Mouse (Mus musculus): Measurements from ENCODE around the gene Neurl4. TPM values are rescaled to one million over a fixed set of nuclear protein-coding genes. Genes with fewer than 3 reads are reported as not detected.
A peak's percentile ranks its signal among the peaks of the same experiment; 100 is the strongest.
"Not testable (repeated sequence)": the region's sequence is repeated elsewhere in the genome, so short reads cannot be mapped to it uniquely, and the experiment has no call there.

Neurl4 gene
- polyA plus RNA-seq, 1 experiment from 2014 or later = 15.5 TPM

DNA sequence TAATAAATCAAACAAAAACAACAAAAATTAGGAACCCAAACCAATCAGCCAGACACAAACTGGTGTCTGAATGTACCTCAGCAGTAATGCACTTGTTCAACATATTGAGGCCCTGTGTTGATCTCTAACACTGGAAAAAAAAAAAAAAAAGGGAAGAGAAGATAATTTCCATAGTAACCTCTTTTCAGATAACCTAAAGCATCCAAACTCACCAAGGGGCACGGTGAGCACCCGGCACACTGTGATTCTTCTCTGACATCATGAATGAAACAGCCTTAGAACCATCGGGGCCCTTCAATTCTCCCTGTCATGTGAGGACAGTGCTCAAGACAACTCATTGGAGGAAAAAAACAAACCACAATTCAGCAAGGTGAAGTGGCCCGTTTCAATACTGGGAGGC is 28.8 kb downstream of the Neurl4 start:
- H3K27me3 ChIP-seq = peaks cover 5% of the 10 kb centered on the region; the same call in 1 of the 2 replicates
- no peaks in the 10 kb centered on the region for H3K36me3 ChIP-seq (ENCODE audit: poor library complexity, severe bottlenecking)
- no peaks in the 10 kb centered on the region for H3K9me3 ChIP-seq (replicated peaks)
- no peak overlapping the region for H3K9ac ChIP-seq
- 0 out of 2 replicates have a peak, but pooled peaks cover 5% of the 10 kb centered on the region for H3K4me1 ChIP-seq
- H3K4me2 ChIP-seq = no peak overlapping the region
- H3K4me3 ChIP-seq = no peak overlapping the region
- no peak for ATAC-seq
- no peak overlapping the region for H3K27ac ChIP-seq
- WGBS = 88% methylated on average over 4 of the region's 4 CpGs

DNA sequence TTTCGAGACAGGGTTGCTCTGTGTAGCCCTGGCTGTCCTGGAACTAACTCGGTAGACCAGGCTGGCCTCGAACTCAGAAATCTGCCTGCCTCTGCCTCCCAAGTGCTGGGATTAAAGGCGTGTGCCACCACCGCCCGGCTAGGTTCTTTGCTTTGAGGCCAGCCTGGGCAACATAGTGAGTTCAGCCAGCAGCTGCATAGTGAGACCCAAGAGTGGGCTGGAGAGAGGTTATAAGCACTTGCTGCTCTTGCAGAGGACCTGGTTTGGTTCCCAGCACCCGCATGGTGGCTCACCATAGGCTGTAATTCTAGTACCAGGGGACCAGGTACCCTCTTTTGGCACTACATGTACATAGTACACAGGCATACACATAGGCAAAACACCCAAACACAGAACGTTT is 29.3 kb downstream of the Neurl4 start:
- H3K9ac ChIP-seq; H3K9me3 ChIP-seq (replicated peaks); H3K4me3 ChIP-seq; H3K4me1 ChIP-seq; H3K27ac ChIP-seq; H3K27me3 ChIP-seq; H3K36me3 ChIP-seq (ENCODE audit: poor library complexity, severe bottlenecking); H3K4me2 ChIP-seq; ATAC-seq: not testable (repeated sequence)
- 88% methylated on average over 8 of the region's 8 CpGs for WGBS

DNA sequence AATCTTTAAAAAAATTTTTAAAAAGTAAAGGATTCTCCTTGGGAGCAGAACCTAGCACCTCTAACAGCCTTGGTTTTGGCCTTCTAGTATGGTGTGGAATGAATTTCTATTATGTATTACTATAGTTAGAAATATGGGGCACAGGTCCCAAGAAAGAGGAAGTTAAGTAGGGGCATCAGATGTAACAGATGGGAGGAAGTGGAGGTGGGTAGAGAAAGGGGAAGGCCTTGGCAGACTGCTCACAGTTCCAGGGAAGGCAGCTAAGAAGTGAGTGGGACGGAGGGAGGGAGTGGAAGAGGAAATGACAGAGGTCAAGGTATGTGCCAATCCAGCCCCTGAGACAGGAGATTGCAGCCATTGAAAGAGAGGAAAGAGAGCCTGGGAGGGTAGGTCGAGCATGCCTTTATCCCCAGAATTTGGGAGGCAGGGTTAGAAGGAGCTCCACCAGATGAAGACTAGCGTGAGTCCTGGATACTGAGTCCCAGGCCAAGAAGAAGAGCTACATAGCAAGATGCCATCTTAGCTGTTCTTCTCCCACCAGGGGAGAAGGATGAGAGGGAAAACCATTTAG is 30.2 kb downstream of the Neurl4 start:
- no peak for ATAC-seq
- H3K9ac ChIP-seq = no peak overlapping the region

DNA sequence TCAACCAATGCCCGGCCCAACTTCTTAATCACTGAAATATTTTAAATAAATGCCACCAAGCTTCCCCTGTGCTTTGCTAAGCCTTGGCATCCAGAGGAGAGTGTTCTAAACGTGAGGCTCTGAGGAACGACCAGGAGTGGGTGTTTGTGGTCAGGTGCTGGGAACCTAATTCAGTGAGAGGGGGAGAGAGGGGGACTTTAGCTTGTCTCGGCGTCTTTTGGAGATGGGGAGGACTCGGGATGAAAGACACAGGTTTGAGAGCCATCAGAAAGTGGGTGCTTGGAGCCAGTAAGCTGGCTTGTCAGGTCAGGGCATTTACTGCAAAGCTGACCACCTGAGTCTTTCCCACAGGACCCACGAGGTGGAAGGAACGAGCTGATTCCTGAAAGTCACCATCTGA is 30.9 kb downstream of the Neurl4 start:
- Histone ChIP-seq H3K36me3 (ENCODE audit: poor library complexity, severe bottlenecking) (no peaks in the 10 kb centered on the region), H3K4me1 (peaks cover 21% of the 10 kb centered on the region), H3K9ac (no peak overlapping the region), H3K9me3 (replicated peaks) (no peaks in the 10 kb centered on the region), H3K27me3 (peaks cover 19% of the 10 kb centered on the region), H3K4me3 (no peak overlapping the region), H3K27ac (no peak overlapping the region), H3K4me2 (no peak overlapping the region)
- 77% methylated on average over 8 of the region's 8 CpGs for WGBS
- no peak for ATAC-seq

More for the DNA sequence above, 30.2 kb downstream of the Neurl4 start:
- no peak overlapping the region for H3K4me3 ChIP-seq
- WGBS = 73% methylated on average over 3 of the region's 3 CpGs
- H3K27me3 ChIP-seq = peaks cover 12% of the 10 kb centered on the region; the same call in 1 of the 2 replicates
- no peaks in the 10 kb centered on the region for H3K9me3 ChIP-seq (replicated peaks)
- H3K27ac ChIP-seq = no peak overlapping the region
- peaks cover 14% of the 10 kb centered on the region for H3K4me1 ChIP-seq
- no peaks in the 10 kb centered on the region for H3K36me3 ChIP-seq (ENCODE audit: poor library complexity, severe bottlenecking)
- no peak overlapping the region for H3K4me2 ChIP-seq

DNA sequence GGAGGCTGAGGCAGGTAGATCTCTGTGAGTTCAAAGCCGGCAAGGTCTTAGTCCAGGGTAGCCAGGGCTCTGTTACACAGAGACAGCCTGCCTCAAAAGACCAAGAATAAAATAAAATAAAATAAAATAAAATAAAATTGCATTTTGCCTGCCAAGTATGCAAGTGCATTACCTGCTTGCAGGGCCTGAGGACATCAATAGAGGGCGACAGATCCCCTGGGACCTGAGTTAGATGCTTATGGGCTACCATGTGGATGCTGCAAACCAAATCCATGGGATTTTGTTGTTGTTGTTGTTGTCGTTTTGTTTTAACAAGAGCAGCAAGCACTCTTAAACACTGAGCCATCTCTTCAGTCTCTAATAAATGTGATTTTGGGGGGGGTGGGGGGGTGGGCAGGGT is 31.4 kb downstream of the Neurl4 start:
- Histone ChIP-seq H3K27me3 (peaks cover 24% of the 10 kb centered on the region), H3K4me2 (no peak overlapping the region), H3K27ac (no peak overlapping the region), H3K4me1 (peaks cover 25% of the 10 kb centered on the region), H3K9ac (no peak overlapping the region), H3K4me3 (no peak overlapping the region), H3K9me3 (replicated peaks) (no peaks in the 10 kb centered on the region), H3K36me3 (ENCODE audit: poor library complexity, severe bottlenecking) (no peaks in the 10 kb centered on the region)
- WGBS = 37% methylated on average over 3 of the region's 3 CpGs
- ATAC-seq = no peak

DNA sequence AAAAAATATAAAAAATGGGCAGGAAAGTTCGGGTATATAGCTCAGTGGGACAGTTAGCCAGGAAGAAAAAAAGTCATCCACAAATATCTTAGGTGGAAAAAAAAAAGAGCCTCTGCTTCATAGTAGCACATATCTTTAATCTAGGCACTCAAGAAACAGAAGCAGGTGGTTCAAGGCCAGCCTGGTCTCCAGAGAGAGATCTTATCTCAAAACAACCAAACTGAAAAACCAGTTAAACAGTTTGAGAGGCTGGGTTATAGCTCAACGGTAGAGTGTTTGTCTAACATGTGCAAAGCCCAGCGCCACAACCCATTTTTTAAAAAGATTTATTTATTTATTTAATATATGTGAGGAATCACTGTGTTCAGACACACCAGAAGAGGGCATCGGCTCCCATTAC is 32.2 kb downstream of the Neurl4 start:
- Histone ChIP-seq H3K4me1 (peaks cover 25% of the 10 kb centered on the region), H3K4me3 (no peak overlapping the region), H3K9ac (no peak overlapping the region), H3K9me3 (replicated peaks) (no peaks in the 10 kb centered on the region), H3K4me2 (no peak overlapping the region), H3K27ac (no peak overlapping the region), H3K36me3 (ENCODE audit: poor library complexity, severe bottlenecking) (no peaks in the 10 kb centered on the region), H3K27me3 (peaks cover 32% of the 10 kb centered on the region)
- ATAC-seq = no peak
- WGBS = 71% methylated on average over 4 of the region's 4 CpGs

DNA sequence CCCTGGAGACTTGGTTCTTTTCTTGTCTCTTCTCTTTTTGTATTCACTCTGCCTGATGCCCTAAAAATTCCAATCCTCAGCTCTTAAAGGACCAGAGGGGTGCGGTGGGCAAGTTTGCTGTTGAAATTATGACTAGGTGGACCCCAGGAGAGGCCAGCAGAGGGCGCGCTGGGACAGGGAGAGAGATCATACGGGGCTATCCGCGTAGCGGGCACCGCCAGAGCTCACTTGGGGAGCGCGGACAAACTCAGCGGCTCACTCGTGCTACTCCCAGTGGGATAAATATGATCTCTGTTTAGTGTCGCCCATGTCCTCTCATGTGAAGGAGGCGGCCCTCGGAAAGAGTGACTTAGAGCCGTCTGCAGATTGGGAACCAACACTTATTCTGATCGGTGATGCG is 33.3 kb downstream of the Neurl4 start:
- H3K4me2 ChIP-seq = peak overlapping the region; percentile 100
- ATAC-seq = peak; percentile 71
- WGBS = 1% methylated on average over 18 of the region's 18 CpGs
- no peaks in the 10 kb centered on the region for H3K36me3 ChIP-seq (ENCODE audit: poor library complexity, severe bottlenecking)
- H3K9me3 ChIP-seq (replicated peaks) = no peaks in the 10 kb centered on the region
- H3K9ac ChIP-seq = peak overlapping the region; percentile 43; the same call in 1 of the 2 replicates
- H3K27ac ChIP-seq = no peak overlapping the region
- peak overlapping the region; percentile 21 for H3K4me3 ChIP-seq
- peaks cover 25% of the 10 kb centered on the region for H3K4me1 ChIP-seq
- H3K27me3 ChIP-seq = peaks cover 43% of the 10 kb centered on the region

DNA sequence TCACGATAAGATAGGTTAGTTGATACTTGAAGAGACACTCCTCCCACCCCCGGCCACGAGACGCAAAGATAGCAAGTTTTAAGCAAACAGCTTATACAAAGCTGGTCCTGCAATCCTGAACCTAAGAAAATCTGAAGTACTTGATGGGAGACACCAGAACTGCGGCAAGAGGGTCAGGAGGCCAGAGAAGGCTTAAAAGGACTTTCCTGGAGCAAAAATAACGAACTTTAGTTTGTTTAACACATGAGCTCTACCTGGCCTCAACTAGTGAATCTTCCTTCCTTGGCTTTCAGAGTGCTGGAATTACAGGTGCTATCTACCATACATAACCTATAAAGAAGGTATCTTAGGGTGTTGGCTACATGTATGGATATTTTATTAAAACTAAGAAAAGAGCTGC is 33.8 kb downstream of the Neurl4 start:
- H3K4me1 ChIP-seq = peaks cover 25% of the 10 kb centered on the region
- H3K4me3 ChIP-seq = no peak overlapping the region
- peaks cover 44% of the 10 kb centered on the region for H3K27me3 ChIP-seq
- no peaks in the 10 kb centered on the region for H3K9me3 ChIP-seq (replicated peaks)
- no peak for ATAC-seq
- H3K9ac ChIP-seq = no peak overlapping the region
- peak overlapping the region; percentile 100 for H3K4me2 ChIP-seq
- no peak overlapping the region for H3K27ac ChIP-seq
- no peaks in the 10 kb centered on the region for H3K36me3 ChIP-seq (ENCODE audit: poor library complexity, severe bottlenecking)
- WGBS = 19% methylated on average over 6 of the region's 6 CpGs

DNA sequence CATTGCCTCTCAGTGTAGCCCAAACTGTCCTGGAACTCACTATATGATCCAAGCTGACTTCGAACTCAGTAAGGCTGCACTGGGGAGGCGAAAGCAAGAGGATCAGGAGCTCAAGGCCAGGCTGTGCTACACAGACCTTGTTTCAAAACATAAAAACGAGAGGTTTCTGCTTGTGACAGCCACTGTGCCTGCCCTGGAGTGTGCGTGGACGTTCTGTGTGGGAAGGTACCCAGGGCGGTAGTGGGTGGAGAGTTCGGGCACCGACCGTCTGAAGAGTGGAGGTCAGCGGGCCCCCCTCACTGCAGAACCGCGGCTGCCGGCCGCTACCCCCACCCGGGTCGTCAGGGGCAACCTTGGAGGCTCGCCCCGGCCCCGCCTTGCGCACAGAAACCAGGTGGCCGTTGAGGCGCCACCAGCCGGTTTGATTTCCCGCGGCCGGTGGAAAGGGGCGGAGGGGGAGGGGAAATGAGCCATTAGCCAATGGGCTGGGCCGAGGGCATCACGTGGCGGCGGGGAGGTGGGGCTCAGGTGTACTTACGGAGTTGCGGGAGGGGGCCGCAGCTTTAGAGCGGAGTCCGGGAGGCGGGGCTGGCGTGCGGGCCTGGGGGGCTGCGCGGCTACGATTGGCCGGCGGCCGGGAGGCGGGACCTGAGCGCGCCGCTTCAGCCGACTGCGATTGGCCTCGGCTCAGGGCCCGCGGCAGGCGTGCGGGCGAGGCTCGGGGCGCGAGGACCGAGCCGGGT is 34.4 kb downstream of the Neurl4 start, which contains the start of gene Ybx2:
Gene Ybx2, plus strand, starts transcription at position 660 of the 743 bp plus-strand sequence.
- Histone ChIP-seq H3K27ac (no peak within 1 kb of the TSS; the same call in 1 of the 2 replicates), H3K9ac (peak within 1 kb of the TSS; percentile 70), H3K4me1 (peaks cover 25% of the 10 kb centered on the region), H3K4me3 (peak within 1 kb of the TSS; percentile 56), H3K36me3 (ENCODE audit: poor library complexity, severe bottlenecking) (no peaks in the 10 kb centered on the region), H3K4me2 (peak within 1 kb of the TSS; percentile 100), H3K27me3 (peaks cover 44% of the 10 kb centered on the region), H3K9me3 (replicated peaks) (no peaks in the 10 kb centered on the region)
- ATAC-seq = peak; percentile 92
- 1% methylated on average over 47 of the region's 62 CpGs for WGBS

DNA sequence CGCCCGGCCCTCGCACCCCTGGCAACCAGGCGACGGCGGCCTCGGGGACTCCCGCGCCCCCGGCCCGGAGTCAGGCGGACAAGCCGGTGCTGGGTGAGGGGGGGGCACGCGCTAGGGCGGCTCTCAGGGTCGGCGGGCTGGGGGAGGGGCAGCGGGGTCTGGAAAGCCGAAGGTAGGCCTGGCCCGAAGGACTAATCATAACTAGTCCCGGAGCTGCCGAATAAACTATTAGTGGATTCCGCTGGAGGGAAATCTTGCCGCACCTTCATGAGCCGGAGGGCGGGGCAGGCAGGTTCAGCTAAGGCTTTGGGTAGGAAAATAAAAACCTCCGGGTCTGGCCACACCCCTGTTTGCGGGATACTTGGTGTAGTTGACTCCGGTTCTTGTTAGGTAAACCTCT is 35.3 kb downstream of the Neurl4 start:
- H3K36me3 ChIP-seq (ENCODE audit: poor library complexity, severe bottlenecking) = no peaks in the 10 kb centered on the region
- peak overlapping the region; percentile 56 for H3K4me3 ChIP-seq
- WGBS = 2% methylated on average over 18 of the region's 30 CpGs
- H3K27me3 ChIP-seq = peaks cover 44% of the 10 kb centered on the region
- H3K27ac ChIP-seq = no peak overlapping the region; the same call in 1 of the 2 replicates
- peak overlapping the region; percentile 100 for H3K4me2 ChIP-seq
- H3K9me3 ChIP-seq (replicated peaks) = no peaks in the 10 kb centered on the region
- peak overlapping the region; percentile 70 for H3K9ac ChIP-seq
- no peak; the same call in 1 of the 2 replicates for ATAC-seq
- H3K4me1 ChIP-seq = peaks cover 32% of the 10 kb centered on the region

DNA sequence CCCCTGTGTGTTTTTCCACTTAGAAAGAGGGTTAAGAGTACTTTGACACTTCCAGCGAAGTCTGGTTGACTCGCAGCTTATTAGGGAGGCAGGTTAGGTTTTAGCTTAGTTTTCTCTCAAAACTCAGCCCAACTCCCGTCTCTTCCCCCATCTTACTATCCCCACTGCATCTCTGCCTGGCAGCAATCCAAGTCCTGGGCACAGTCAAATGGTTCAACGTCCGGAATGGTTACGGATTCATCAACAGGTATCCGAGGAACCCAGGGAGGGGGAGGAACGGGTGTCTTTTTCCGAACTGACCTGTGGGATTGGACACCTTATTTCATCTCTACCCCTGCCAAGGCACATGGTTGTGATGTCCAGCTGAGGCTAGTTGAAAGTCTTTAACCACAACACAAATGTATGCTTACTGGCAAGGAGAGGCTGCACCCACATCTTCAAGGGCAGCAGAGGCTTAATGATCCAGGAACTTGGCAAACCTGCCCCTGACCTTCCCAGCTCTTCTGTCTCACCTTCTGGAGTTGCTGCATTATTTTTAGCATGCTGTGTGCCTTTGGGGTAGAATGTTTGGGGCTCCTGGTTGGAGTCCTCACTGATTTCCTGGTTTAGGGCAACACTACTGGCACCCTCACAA is 36.0 kb downstream of the Neurl4 start:
- peak overlapping the region; percentile 100 for H3K4me2 ChIP-seq
- no peaks in the 10 kb centered on the region for H3K36me3 ChIP-seq (ENCODE audit: poor library complexity, severe bottlenecking)
- H3K27me3 ChIP-seq = peaks cover 44% of the 10 kb centered on the region
- H3K9me3 ChIP-seq (replicated peaks) = no peaks in the 10 kb centered on the region
- 0 out of 2 replicates have a peak overlapping the region, but pooled peaks have one; percentile 70 for H3K9ac ChIP-seq
- no peak overlapping the region for H3K27ac ChIP-seq
- 37% methylated on average over 9 of the region's 9 CpGs for WGBS
- H3K4me1 ChIP-seq = peaks cover 32% of the 10 kb centered on the region
- H3K4me3 ChIP-seq = peak overlapping the region; percentile 56
- ATAC-seq = no peak

DNA sequence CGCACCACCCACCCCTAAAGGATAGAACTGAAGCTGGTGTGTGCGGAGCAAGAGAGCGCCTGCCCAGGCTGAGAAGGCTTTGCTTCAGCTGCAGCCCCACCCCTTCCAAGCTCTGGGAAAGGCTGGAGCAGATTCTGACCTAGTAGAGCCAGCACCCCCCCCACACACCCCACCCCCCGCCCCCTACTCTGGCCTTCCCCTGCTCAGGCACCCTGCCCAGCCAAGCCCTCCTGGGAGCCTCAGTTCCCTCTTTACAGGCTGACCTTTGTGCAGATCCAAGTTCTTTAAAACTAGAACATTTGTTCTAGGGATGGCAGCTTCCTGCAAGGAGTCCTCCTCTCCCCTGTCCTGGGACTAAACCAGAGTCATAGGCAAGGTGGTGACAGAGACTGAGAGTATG is 36.5 kb downstream of the Neurl4 start:
- H3K4me1 ChIP-seq = peaks cover 32% of the 10 kb centered on the region
- H3K4me3 ChIP-seq = no peak overlapping the region
- no peak for ATAC-seq
- no peak overlapping the region for H3K4me2 ChIP-seq
- 47% methylated on average over 4 of the region's 4 CpGs for WGBS
- 0 out of 2 replicates have a peak overlapping the region, but pooled peaks have one; percentile 5 for H3K9ac ChIP-seq
- H3K9me3 ChIP-seq (replicated peaks) = no peaks in the 10 kb centered on the region
- peaks cover 44% of the 10 kb centered on the region for H3K27me3 ChIP-seq
- H3K36me3 ChIP-seq (ENCODE audit: poor library complexity, severe bottlenecking) = no peaks in the 10 kb centered on the region
- no peak overlapping the region for H3K27ac ChIP-seq
